Mouse (Mus musculus) spleen, postnatal 10 days (tissue): ENCODE data around the gene Zfp592.

Experiments
- DNase-seq, 2 experiments: peaks; one replicate each; pipeline ENCODE4 v3.0.0; 2021 to 2022; ENCODE audit warnings: low spot score in 2 of 2

Zfp592 gene

GRCm38 (mm10) chr7:81057901-81058711 lies 64.6 kb downstream of the Zfp592 start:
- DNase-seq, result no peak

- DNase-seq, result no peak
Measured at GRCm38 (mm10) chr7:81058712-81059154, 65.3 kb downstream of the Zfp592 start.

GRCm38 (mm10) chr7:81059388-81059787 lies 65.9 kb downstream of the Zfp592 start:
- no peak for DNase-seq

- peak in 1 of 2 experiments; percentile 63 for DNase-seq
Measured at GRCm38 (mm10) chr7:81060908-81061307, 67.4 kb downstream of the Zfp592 start.

- no peak for DNase-seq
Measured at GRCm38 (mm10) chr7:81061936-81062335, 68.5 kb downstream of the Zfp592 start.

- DNase-seq, result no peak
Measured at GRCm38 (mm10) chr7:81063332-81063731, 69.9 kb downstream of the Zfp592 start.

GRCm38 (mm10) chr7:81066714-81067113 lies 73.2 kb downstream of the Zfp592 start:
- no peak for DNase-seq

GRCm38 (mm10) chr7:81072463-81072862 lies 79.0 kb downstream of the Zfp592 start:
- no peak for DNase-seq

GRCm38 (mm10) chr7:81073273-81073672 lies 79.8 kb downstream of the Zfp592 start:
- DNase-seq, result peak in 1 of 2 experiments; percentile 47

GRCm38 (mm10) chr7:81074546-81074945 lies 81.1 kb downstream of the Zfp592 start:
- no peak for DNase-seq

GRCm38 (mm10) chr7:81075299-81075698 lies 81.8 kb downstream of the Zfp592 start:
- peak in 1 of 2 experiments; percentile 39 for DNase-seq

GRCm38 (mm10) chr7:81075732-81076131 lies 82.3 kb downstream of the Zfp592 start:
- DNase-seq, result no peak

GRCm38 (mm10) chr7:81077009-81077408 lies 83.5 kb downstream of the Zfp592 start:
- no peak for DNase-seq

GRCm38 (mm10) chr7:81078740-81079139 lies 85.3 kb downstream of the Zfp592 start:
- no peak for DNase-seq

GRCm38 (mm10) chr7:81093420-81093965 lies 100.0 kb downstream of the Zfp592 start:
- no peak for DNase-seq

GRCm38 (mm10) chr7:81094104-81094757 lies 100.8 kb downstream of the Zfp592 start:
- no peak for DNase-seq
